Mouse (Mus musculus) cerebellum, adult 9-11 months (tissue): ENCODE measurements around the gene Ninj1.

Experiments
- DNase-seq: peaks from one replicate; pipeline ENCODE4 v3.0.0; 2022

Ninj1 gene

DNA sequence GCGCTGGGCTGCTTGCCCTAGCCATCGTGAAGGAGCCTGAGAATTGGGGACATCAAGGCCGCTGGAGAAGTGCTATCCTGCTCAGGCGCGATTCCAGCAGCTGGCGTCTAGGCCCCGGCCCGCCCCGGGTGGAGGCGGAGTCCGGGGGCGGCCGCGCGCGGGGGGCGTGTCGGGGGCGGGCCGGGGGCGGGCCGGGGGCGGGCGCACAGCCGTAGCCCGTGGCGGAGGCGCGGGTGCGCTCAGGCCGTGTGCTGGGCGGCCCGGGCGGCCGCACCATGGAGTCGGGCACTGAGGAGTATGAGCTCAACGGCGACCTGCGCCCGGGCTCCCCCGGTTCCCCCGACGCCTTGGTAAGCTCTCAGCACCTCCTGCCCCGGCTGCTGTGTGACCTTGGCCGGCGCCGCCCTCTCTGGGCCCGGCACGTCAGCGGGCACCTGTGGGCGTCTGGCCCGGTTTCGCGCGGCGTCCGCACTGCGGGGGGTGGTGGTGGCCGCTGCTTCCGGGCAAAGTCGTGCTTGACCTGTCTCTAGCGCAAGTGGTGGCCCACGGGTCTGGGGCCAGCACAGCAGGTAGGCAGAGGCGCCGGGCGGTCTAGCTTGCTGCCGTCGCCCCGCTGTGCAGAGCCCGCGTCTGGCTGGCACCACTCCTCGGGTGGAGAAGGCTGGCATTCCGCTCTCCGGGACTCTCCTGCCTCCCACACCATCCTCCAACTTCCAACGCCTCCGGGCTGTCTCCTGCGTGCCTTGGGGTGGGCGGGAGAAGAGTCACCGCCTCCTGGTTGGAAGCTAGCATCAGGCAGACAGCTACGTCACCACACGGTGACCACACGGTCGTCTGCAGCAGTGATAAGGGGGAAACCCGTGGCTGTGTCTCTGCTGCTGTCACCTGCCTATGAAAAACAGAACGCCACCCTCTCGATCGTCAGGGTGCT lies at the start of gene Ninj1:
Ninj1 (plus strand) TSS at position 198 of the 931 bp plus-strand sequence.
- peak; percentile 87 for DNase-seq

DNA sequence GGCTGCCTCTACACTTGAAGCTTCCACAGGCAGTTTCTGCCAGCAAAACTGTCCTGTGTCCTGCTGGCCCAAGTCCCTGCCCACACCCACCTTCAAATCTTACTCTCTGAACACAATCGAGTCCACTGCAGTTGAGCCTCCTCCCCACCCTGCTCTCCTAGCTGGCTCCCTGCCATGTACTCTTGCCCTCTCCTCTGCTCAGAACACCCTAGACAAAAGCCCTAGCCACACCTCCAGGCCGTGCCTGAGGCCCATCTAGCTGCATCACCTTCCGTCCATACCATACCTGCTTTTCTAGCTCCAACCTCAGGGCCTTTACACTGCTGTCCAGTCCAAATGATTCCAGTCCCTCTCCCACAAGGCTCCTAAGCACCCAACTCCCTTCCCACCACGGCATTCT lies 46.7 kb upstream of the Ninj1 start:
- DNase-seq: peak; percentile 46

DNA sequence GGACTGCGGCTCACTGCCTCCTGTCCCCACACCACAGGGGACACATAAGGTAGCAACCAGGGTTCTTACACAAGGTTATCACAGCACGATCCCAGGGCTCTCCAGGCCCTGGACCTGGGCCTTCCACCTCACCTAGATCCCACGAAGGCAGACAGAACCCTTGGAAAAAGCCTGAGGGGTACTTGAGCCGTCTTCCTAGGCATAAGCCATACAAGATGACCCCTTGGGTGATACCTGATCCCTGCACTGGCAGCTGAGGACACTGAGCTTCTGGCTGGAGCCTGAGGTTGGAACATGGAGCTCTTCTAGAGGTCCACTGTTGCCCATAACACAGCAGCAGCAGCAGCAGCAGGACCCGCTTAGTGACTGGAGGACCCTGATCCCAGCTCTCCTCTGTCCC lies 44.9 kb upstream of the Ninj1 start:
- DNase-seq: peak; percentile 36

DNA sequence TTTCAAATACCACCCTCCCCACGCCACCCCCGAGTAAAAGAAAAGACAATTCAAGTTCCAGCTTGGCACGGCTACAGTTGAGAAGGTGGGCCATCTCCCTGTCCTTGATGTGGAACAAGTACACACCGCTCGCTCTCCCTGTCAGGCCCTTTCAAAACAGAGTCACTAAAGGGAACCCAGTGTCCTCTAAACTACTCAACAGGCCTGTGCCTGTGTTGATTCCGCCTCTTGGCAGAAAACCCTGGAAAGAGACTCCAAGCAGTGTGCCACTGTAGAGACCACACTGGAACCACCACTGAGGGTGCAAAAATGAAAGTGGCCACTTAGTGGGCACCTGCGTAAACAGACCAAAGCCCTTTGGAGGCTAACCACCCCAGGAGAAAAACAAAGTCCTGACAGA lies 44.0 kb upstream of the Ninj1 start:
- peak; percentile 43 for DNase-seq

DNA sequence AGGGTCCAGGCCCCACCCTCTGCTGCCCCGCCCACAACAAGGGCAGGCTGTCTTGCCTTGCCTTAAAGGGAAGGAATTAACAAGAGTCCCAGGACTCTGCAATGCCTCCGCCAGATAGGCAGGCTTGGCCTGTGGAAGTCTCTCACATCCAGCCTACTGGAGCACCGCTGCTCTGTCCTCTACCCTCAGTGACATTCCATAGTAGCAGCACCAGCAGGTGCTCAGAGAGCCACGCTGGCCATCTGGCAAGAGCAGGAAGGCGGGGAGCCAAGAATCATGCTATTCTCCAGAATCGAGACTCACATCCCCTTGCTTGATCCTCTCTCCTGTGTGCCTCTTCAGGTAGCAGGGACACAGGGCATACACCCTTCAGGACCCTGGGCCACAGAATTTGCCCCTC lies 42.8 kb upstream of the Ninj1 start:
- DNase-seq: peak; percentile 85

DNA sequence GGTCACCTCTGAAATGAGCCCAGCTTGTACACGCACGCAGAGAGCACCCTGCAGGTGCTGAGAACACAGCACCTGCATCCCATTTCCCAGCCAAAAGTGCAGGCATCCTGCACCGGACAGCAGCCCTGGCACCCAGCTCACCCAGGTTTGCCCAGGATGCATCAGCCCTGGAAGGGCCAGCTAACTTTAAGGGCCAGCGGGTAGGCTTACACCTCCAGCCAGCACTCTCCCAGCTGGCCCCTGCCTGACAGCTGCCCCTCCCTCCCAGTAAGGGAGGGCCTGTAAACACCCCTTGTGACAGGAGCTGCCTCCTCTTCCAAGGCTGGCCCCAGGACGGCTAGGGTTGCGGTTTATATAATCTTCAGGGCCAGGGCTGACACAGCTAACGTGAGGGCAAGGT lies 41.9 kb upstream of the Ninj1 start:
- peak; percentile 84 for DNase-seq

DNA sequence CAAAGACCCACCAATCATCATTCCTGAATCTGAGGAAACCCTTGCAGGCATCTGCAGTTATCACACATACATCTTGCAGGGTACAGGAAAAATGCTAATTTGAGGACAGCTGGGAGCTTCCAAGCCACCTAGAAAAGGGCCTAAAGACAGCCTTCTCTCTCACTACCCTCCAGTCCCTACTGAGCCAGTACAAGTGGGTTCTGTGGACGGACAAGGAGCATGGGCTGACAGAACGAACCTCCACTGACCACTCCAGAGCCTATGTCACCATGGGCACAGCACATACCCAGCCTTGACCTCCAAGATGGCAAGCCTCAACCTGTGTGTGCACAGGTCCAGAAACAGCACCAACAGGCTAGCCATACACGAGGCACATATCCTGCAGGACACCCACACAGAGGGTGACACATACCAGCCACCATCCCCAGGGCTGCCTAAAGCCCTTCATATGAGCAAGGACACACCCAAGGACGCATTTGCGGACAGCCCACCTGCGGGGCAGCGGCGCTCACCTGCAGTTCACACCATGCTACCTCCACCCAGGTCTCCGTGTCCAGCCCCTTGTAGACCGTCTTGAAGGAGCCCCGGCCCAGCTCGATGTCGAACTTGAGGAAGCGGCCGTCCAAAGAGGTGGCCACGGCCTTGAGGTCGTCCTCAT lies 41.1 kb upstream of the Ninj1 start:
- peak; percentile 61 for DNase-seq

DNA sequence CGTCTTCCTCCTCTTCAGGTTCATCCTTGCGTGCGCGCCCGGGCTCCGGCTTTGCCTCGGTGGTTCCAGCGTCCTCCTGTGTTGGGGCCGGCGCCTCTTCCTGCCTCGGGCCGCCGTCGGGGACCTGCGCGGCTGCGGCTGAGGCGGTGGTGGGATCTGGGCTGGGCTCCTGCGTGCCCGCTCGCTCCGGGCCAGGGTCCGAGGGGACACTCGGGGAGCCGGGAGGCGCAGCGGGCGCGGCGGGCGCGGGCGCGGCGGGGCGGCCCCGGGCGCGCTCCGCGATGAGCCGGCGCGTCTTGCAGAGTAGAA lies 40.6 kb upstream of the Ninj1 start:
- no peak for DNase-seq

DNA sequence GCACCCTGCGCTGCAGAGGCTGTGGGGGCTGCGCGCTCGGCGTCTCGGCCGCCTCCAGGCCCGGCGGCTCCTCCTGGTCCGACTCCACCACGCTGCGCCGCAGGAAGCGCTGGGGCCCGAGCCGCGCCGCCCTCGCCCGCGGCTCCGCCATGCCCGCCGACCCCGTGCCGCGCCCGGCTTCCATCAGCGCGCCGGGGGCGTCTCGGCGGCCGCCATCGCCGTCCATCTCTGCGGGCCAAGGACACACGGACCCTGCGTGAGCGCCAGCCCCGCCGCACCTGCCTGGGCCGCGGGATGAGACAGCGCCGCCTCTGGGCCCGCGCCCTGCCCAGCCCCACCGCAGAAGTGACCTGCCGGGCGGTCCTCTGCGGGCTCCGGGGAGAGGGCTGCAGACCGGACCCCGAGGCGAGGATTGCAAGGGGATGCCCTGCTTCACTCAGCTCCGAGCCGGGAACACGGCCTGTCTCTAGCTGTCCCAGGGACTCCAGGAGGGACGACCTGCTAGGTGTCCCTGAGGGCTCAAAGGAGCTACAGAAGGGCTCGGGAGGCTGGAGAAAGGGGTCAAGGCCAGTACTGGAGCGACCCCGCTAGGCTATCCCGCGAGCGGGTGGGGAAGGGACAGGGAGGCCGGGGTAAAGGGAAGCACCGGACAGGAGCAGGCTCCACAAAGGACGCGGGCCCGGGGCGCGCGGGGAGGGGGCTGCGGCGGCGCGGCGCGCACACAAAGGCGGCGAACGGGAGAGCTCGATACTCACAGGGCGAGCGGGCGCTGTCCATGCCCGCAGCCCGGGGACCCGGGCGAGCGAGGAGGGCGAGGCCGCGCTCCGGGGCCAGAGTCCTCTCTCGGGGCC lies 40.1 kb upstream of the Ninj1 start:
- DNase-seq: peak; percentile 81

DNA sequence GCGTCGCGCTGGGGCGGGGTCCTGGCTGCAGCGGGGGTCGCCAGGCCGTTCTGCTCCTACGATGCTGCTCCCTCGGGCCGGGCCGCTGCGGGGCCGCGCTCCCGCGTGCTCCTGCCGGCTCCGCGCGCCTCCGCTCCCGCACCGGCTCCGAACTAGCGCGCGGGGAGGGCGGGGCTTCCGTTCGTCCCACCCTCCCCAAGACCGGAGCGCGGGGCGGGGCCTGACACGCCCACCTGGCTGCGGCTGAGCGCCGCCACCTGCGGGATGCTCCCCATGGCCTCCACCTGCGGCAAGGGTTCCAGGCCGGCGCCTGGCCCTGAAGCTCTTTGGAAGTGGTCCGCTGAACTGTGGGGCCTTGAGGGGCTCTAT lies 39.4 kb upstream of the Ninj1 start, which contains the start of gene Wnk2:
Wnk2 (minus strand) TSS at position 157 of the 369 bp plus-strand sequence.
- peak; percentile 92 for DNase-seq

DNA sequence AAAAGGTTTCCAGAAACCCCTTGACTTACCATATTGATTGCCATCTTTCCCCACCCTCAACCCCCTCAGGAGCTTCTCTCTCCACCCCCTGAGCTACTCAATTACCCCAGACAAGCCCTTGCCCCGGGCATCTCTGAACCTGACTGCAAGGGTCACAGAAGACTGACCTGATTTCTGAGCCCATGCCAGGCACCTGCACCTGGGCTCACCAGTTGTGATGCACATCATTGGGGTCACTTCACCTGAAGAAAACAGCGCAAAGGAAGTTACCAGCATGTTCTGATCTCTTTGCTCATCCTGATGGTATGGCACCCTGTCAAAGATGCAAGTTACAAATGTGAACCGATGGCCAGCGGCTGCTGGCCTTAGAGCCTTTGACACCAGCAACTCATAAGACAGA lies 38.6 kb upstream of the Ninj1 start:
- DNase-seq: peak; percentile 59

DNA sequence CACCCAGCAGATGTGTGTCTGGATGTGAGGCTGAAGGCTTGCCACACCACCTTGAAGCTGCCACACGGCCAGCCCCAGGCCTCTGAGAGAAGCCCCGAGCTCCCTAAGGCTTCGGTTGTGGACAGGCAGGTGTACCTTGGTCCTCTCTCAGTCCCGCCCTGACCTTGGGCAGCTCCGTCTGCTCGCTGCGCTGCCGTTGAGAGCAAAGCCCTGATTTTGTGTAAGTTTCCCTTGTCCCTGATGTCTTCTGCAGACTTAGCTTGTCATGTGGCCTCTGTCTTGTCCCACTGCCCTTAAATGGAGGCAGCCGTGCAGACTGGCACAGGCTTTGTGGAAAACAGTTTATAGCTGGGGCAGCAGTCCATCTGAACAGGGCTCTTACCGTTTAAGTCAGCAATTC lies 33.3 kb upstream of the Ninj1 start:
- DNase-seq: no peak

DNA sequence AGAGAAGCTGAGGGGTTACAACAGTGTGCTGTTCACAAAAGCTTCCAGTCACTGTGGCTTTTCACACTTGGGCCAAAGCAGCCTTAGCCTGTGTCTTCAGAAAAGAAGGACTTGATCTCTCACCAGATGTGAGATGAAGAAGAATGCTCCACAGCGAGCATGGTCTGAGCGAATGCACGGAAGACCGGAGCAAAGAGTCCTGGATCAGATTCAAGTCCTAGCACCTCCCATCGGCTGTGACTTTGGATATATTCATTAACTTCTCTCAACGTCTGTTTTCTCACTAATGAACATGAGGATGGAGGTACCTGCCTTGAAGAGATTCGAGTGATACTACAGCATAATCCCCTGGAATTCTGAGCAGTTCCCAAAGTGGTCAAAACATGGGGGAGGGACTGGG lies 32.7 kb upstream of the Ninj1 start:
- no peak for DNase-seq

DNA sequence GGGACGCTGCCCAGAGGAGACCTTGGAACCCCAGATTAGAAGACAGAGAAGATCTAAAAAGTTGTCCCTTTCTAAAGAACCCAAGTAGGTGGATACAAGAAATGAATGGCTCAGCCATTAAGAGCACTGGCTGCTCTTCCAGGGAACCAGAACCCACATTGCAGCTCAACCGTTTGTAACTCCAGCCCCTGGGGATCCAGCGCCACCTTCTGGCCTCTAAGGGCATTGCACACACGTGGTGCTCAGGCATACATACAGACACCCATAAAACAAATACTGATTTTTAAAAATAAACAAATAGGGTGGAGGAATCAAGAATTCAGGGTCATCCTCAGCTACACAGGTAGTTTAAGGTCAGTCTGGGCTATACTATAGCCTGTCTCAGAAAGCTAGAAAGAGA lies 30.6 kb upstream of the Ninj1 start:
- DNase-seq: no peak

DNA sequence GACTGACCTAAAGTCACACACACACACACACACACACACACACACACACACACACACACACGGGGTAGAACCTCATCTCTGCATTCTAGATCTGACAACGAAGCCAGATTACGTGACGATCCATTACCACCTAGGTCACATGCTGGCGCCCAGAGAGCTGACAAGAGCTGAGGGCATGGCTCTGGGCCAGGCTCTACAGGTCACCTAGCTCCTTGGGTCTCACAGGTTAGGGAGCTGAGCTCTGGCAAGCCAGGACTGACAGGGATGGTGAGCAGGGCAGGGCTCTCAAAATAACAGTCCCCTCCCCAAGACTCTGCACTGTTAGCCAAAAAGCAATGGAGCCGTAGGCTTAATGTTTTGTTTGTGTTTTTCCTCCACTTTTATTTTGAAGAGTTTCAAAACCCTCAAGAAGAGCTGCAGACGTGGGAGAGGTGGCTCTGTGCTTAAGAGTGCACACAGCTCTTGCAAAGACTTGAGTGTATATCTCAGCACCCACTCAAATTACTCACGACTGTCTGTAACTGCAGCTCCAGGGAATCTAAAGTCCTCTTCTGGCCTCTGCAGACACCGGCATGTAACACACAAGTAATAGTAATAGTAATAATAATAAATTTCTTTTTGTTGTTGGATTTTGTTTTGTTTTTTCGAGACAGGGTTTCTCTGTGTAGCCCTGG lies 29.1 kb upstream of the Ninj1 start:
- no peak for DNase-seq

DNA sequence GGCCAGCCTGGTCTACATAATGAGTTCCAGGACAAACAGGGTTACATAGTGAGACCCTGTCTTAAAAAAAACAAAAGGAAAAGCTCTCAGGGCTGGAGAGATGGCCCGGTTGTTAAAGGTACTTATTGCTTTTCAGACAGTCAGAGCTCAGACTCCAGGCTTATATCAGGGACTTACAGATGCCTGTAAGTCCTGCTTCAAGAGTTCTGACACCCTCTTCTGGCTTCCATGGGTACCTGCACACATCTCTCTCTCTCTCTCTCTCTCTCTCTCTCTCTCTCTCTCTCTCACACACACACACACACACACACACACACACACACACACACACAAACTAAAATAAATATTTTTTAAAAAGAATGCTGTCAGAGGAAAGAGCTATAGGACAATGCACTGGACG lies 26.0 kb upstream of the Ninj1 start:
- DNase-seq: no peak

DNA sequence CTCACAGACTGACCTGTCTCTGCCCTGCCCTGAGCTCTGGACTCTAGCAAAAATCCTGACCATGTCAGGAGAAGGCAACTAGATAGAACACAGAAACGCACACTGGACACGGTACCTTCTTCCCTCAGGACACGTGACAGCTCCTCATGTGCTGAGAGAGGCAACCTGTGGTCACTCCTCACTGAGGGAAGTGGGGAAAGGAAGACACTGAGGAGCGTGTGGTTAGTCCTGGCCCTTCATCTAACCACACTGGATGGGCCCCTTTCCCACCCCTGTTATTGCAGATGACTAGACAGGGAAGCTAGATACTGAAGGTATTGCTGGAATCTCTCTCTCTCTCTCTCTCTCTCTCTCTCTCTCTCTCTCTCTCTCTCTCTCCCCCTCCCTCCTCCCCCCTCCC lies 24.6 kb upstream of the Ninj1 start:
- no peak for DNase-seq

DNA sequence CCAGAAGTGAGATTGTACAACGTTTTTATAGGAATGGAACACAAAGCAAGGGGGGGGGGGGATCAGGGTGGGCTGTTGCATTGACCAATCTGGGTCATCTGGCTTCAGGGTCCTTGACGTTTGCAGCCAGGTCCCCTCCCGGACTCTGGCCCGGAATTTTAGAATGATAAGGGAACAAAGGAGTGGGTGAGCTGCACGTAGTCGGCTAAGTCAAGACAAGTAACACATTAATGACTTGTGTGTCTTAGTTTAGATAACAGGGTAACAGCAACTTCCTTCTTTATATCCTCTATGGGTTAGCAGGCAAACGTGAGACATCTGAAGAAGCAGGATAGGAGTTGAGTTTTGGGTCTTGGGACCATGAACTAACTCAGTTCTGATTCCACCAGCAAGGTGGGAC lies 23.6 kb upstream of the Ninj1 start:
- no peak for DNase-seq

DNA sequence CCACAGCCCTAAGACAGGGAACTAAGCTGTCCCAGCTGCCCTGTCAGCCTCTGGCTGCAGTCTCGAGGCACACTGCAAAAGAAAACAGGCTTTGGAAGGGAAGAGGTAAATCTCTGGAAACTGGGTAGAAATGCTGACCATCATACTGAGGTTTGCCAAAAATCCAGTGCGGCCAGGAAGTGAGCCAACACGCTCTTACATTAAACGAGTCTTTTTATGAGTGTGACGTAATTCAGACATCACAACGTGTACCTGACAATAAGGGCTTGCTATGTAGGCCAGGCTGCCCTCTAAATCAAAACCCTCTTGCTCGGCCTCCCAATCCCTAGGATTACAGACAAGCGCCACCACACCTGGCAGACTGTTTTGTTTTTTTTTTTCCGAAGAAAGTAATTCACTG lies 20.2 kb upstream of the Ninj1 start:
- no peak for DNase-seq

DNA sequence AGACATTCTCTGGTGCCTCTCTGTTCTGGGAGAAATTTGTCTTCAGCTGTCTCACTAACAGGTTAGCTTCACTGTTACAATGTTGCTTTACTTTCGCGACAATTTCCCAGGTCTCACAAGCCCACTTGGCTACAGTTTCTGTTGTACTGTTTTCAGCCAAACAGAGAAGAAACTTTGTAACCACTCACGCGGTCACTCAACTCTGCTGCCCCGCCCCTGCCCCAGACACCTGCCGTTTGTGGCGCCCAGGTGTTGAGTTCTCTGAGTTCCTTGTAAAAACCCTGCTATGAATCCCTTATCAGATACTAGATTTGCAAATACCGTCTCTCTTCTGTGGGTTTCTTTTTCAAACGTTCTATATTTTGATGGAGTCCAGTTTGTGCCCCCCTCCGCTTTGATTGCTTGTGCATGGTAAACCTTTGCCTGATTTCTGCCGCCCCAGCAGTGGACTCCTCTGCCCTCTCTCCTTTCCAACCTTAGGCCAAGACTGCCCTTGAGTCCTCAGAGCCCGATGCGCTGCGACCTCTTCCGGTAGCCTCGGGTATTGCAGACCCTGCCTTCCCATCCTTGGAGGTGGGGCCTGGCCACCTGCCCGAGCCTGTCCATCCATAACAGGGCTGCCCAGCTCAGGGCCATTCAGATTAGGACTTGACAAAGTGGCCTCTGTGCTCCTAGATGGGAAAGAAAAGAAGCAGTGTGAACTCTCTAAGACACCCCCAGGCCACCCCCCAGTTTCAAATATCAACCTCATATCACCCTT lies 17.7 kb upstream of the Ninj1 start:
- DNase-seq: peak; percentile 93

DNA sequence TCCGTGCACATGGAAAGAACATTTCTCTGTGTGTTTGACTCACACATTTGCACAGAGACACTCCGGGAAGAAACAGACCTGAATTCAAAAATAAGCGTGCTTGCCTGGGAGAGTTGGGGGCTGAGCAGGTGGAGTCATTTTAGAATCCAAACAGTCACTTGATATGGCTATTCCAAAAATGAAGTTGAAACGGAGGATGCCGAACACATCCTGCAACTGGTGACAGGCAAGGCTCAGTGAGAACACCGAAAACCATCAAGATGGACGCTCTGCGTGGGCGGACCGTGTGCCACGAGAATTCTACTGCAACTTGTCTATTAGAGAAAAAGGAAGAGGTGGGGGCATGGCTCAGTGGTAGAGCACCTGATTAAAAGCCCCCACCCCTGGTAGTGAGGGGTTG lies 16.7 kb upstream of the Ninj1 start:
- peak; percentile 47 for DNase-seq

DNA sequence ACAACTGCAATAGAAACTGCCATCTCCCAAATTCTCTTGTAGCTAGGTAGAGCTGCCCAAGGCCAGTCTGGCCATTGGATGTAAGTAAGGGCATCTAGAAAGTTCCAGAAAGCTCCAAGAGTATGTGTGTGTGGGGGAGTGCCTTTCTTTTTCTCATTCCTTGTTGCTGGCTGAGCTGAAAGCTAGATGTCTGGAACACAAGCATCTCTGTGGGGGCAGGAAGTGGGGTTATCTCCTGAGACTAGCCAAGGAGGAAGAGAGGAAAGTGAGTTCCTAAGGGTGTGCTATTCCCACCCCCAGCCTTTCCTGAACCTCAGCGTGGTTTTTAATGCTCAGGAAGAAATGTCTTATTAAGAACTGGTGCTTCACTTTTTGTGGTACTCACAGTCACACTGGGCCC lies 15.6 kb upstream of the Ninj1 start:
- DNase-seq: no peak
